Mouse (Mus musculus) lung, postnatal 10 days (tissue): Measurements from ENCODE around the gene Kdm1a.

ENCODE experiments used
- DNase-seq: peaks from one replicate; pipeline ENCODE4 v3.0.0; 2021

Gene Kdm1a

DNA sequence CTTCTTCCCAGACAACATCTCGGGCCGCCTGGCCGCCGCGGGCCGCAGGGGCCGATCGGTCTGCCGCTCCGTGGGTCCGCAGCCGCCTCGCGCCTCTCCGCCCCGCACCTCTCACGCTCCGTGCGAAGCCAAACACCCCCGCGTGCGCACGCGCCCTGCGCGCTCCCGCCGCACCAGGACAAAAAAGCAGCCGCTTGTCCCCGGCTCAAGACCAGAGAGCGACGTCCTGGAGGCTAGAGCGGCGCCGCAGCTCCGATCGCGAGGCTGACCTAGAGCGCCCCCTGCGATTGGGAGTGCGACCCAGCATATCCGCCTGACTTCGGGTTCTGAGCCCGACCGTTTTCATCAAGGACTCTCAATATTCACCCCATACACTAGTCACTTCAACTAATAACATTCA is at the start of gene Kdm1a:
TSS of gene Kdm1a (minus strand) at position 156 of the 400 bp plus-strand sequence.
- DNase-seq = peak; percentile 96

DNA sequence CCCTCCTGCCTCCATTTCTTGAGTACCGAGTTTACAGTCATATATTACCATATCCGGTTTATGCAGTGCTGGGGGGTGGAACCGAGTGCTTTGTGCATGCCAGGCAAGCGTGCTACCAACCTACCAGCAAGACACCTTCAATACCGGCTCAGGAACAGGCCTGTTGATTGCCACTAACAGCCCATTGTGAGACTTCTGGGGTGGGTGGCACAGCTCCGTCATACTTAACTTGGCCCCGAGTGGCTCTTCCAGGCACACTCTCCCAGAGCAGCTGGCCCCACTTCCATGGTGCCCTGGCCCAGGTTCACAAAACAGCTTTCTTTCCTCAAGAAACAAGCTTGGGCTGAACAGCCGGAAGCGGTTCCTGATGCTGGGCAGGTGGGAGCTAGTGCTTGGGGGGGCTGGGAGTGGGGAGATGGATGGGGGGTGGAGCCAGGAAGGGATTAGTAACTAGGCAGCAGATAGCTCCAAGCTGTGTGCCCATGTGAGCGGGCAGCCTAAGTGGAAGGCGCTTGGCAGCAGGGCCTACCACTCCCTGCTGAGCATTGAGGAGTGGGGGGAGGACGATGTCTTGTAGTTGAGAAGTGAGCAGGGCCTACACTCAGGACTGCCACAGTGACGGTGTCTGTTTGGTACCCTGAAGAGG is 49.5 kb upstream of the Kdm1a start:
- DNase-seq = no peak

DNA sequence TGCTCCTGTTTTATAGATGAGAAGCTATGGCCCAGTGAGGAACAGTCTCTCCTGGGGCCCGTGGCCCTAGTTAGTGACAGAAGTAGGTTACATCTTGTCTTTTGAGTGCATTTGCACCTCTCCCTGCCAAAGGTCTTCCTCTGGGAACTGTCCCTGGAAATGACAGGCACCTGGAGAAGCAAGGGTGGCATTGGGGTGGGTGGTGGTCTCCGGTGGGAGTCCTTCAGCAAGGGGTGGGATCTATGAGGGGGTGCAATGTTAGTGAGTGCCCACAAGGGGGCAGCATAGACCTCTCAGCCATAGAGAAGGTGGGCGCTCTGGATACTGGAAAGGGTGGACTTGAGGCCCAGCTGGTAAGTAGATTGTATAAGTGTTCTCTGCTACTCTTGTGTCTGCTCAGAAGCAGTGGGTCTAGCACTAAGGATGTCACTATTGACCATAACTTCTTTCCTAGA is 48.9 kb upstream of the Kdm1a start:
- peak; percentile 28 for DNase-seq

DNA sequence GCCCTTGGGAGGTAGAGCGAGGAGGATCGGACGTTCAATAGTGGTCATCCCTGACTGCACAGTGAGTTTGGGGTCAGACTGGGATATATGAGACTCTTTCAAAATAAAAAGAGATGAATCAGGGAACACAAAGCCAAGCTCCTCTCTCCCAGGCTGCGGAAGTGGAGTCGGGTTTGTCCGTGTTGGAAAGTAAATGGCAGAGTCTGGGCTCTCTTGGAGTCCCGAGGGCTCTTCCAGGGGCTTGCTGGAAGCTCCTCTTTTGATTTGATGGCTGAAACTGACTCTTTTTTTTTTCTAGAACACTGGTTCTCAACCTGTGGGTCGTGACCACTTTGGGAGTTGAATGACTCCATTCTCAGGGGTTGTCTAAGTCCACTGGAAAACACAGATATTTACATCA is 47.7 kb upstream of the Kdm1a start:
- DNase-seq = no peak

DNA sequence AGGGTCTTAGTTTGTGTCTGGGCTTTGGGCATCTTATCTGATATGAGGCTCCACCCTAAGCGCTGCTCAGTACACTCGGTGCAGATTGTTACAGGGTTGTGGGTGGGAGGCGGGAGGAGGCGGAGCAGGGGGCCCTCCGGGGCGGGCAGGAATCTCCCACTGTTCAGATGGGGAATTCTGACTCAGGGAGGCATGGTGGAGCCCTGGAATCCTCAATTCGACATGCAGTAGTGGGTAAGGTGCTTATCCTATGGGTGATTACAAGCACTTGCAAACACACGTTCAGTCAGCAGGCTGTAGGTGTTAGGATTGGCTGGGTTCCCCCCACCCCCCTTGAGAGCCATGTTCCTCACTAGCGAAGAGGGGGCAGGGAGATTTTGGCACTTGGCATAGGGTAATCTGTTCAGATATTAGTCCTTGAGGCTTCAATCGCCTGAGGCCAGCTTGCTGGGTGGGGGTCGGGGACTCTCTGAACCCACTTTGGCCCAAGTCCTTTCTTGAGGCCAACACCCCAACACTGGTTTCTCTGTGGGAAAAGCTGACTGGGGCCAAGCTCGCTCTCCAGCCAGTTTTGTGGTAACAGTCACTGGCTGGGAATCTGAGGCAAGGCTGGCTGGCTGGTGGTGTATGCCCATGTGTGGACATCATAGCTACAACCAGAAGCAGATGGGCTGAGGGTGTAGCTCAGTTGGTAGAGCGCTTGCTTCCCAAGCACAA is 47.1 kb upstream of the Kdm1a start:
- peak; percentile 24 for DNase-seq

DNA sequence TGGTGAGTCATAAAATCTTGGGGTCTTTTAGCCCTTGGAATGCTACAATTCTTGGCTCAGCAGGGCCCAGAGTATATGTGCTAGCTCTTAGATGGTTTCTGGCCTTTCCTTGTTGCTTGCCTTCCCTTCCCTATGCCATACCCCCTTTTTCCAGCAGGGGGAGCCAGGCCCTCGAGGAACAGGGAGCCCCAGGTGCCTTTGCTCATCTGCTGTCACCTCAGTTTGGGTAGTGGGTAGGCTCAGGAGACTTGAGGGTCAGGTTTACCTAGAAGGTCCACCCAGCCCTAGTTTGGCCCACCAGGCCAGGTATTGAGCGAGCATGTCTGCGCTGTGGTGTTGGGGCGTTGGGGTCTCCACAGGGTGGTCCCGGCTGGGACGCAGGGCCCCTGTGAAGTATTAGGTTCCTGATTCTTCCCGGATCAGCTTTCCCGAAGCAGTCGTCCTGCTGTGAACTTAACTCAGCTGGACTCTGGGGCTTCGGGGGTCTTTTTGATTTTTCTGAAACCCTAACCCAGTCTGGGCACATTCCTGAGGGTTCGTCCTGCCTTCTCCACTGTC is 46.5 kb upstream of the Kdm1a start:
- DNase-seq = peak; percentile 84

DNA sequence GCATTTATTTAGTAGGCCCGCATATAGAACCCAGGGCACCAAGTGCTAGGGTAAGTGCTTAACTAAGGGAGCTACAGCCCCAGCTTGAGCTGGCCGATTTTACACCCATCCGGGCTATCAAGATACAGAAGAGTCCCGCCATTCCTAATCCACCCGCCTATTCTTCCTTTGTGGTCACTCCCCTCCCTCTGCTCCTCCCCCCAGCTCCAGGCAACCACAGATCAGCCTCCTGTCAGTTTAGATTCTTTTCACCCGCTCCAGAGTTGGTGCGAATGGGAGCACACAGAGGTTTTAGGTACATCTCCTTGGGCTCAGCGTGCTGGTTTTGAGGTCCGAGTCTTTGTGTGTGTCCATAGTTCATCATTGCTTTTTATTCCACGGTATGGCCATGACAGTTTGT is 36.4 kb upstream of the Kdm1a start:
- DNase-seq = peak; percentile 25

DNA sequence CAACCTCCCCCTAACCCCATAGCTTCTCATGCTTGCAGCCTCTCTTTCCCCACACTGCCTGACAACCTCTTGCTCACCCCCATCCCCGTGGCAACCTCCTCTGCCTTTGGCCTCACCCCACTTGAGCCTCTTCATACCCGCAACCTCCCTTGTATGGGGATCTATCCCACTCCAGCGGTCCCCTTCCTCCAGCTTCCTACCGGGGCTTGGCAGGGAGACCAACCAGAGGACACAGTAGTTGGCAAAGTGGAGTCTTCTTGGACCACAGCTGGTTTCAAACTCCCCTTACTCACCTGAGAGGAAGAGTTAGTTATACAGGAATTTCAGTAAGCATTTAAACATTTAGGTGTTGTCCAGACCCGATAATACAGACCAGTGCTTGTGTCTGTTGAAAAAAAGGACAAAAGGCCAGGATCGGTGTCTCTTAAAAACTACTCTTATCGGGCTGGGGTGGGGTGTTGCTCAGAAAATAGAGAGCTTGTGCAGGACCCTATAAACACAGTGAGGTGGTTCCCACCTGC is 35.8 kb upstream of the Kdm1a start:
- DNase-seq = no peak

DNA sequence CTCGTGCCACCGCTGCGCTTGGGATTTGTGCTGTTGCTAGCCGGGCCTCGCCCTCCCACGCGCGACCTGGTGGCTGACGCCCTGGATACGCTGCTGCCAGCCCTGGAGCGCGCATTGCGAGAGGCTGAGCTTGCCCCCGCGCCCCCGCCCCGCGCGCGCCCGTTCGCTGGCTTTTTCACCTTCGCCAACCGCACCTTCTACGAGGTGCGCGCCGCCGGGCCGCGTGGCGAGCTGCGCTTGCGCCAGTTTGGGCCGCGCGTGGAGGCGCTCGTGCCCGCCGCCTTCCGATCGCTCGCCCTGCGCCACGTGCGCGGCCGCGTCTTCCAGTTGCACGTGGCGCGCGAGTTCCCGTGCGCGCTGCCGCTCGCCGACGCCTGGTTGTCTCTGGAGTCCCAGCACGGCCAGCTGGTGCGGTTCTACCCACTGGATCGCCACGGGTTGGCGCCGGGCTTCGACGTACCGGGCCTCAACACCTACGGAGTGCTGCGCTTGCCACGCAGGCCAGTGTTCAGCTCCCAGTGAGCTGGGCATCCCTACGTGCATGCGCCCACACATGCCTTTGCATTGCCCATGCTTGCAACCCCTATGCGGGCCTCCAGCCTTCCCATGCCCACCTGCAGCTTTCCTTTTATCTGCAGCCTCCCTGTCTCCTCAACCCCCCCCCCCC is 35.2 kb upstream of the Kdm1a start:
- DNase-seq = peak; percentile 30

DNA sequence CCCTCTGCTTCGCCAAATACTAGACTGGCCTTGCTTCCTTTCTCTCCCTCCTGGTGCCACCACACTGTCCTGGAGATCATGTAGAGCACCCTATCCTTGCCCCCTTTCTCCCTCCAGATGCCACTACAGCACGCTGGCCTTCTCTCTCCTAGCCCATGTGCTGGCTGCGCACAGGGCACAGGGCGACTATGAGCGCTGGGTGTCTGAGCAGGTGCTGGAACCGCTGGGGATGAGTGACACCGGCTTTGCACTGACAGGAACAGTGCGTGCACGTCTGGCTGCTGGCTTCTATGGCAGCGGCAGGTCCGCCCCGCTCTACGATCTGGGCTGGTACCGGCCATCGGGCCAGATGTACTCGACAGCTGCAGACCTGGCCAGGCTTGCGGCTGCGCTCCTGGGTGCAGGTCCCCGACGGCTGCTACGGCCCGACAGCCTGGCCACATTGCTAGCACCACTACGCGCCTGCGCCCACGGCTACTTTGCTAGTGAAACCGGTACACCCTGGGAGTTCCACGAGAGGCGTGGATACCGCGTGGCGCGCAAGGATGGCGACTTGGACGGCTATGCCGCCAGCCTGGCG is 34.5 kb upstream of the Kdm1a start:
- DNase-seq = no peak

DNA sequence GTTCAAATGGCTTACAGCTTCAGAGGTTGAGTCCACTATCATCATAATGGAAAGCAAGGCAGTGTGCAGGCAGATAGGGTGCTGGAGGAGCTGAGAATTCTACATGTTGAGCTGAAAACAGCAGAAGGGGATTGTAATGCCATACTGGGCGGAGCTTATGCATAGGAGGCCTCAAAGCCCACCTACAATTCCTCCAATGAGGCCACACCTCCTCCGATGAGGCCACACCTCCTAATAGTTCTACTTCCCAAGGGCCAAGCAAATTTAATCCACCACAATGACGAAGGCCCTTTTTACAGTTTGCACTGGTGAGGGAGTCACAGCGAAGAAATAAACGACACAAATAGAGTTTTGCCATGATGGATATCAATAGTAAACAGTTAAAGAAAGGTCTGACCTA is 34.0 kb upstream of the Kdm1a start:
- DNase-seq = no peak

DNA sequence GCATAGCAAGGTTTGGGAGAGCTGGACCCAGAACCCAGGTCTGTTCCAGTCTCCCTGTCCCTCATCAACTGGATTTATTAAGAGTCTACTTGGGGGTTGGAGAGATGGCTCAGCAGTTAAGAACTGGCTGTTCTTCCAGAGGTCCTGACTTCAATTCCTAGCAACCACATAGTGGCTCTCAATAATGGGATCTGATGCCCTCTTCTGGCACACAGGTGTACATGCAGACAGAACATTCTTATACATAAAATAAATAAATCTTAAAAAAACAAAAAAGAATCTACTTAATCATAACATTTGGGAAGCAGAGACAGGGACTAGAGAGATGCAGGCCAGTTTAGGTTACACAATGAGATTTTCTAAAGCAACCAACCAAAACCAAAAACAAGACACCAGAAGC is 33.5 kb upstream of the Kdm1a start:
- no peak for DNase-seq

DNA sequence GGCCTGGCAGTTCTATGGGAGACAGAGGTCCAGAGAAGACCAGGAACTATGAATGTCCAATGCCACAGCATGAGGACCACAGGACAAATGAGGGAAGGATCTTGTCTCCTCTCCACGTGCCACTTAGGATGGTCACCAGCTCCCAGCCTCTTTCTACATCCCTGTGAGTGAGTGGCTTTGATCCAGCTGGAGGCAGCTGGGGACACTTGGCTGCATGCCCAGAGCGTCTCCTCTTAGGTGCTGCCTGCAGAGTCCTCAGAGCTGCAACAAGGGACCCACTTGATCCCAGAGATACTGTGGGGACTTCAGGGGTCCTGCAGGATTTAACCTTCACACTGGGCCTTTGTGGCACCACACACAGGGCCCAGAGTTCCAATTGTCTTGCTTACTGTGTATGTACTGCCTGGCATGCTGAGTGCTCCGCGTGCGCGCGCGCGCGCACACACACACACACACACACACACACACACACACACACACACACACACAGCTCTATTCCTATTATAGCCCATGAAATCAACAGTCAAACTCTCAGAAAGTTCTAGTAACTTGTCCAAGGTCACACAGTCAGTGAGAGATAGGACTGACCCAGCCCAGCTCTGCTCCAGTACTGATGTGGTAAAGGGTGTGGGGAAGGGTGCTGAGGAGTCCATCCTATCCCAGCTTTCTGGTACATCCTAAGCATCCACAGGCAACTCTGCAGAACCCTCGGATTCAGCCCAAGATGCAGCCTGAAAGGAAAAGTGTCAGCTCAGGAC is 28.9 kb upstream of the Kdm1a start:
- DNase-seq = peak; percentile 59

DNA sequence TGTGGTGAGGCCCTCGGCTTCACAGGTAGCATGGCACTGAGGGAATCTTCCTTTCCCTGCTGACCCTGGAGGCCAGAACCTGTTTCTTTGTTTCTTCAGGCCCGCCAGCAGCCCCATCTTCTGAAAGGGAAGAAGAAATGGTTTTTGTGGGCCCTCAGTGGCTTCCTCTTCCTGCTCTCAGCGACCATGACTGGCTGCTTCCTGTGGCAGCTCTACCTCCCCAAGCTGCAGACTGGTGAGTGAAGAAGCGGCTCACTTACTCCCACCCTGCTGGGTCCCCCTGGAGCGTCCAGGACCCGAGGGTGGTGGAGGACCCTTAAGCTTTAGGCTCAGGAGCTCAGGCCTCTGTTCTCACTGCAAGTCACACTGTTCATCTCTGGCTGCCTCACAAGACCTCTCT is 24.1 kb upstream of the Kdm1a start:
- no peak for DNase-seq

DNA sequence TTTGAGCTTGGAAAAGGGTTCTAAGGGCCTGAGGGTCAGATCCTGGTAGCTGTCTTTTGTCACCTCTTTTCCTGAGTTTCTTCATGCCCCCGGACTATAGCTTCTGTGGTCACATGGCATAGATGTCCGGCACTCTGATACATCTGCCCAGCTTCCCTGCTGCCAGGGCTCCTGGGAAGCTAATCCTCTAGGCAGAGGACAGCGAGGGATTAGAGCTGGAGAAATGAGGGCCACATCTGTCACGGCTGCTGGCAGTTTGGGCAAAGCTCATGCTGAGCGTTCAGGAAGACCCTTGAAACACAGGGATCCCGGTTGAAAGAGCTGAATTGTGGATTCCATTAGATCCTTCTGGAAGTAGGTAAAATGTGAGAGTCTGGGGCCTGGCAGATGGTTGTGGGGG is 19.9 kb upstream of the Kdm1a start, which contains the start of gene Lactbl1:
TSS of gene Lactbl1 (plus strand) at position 234 of the 400 bp plus-strand sequence.
- DNase-seq = no peak

DNA sequence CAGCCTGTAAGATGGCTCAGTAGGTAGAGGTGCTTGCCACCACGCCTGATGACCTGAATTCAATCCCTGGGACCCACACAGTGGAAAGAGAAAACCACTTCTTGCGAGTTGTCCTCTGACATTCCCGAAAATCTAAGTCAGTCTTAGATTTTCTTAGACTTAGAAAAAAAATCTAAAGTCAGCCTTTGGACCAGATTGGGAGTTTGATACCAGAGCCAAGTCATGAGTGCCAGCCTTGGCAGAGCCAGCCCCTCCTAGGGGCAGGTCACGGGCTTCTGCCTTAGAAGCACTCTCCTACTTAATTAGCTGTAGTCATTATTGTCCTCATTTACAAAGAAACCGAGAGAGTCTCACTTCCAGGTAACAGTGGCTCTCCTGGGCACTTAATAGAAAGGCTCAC is 19.4 kb upstream of the Kdm1a start:
- no peak for DNase-seq

DNA sequence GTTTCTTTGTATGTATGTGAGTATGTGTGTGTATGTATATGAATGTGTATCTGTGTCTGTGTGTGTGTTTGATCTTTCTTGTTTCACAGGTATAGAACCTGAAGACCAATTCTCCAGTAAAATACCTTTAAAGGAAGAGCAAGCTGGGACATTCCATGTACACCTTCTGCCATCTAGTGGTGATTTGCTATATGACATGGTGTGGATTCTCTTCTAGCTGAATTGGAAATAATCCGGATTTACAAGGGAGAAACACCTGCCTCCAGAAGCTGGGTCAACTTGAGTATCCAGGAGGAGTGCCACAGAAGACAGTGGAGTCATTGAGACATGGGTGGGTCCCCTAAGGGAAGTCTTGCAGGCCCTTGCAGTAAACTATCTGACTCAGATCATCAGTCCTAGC is 18.8 kb upstream of the Kdm1a start:
- DNase-seq = peak; percentile 63

DNA sequence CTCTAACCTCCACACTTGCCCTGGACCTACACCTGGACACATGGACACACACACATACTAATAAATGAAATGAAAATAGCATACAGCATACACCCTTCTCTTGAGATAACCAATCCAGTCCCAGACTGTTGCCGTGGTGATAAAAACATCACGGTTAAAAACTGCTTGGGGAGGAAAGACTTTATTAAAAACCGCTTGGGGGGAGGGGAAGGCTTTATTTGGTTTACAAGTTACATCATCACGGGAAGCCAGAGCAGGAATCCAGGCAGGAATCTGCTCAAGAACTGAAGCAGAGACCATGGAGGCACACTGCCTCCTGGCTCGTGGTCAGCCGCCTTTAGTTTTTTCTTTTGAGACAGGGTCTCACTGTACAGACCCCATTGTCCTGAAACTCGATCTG is 11.1 kb upstream of the Kdm1a start:
- DNase-seq = no peak

DNA sequence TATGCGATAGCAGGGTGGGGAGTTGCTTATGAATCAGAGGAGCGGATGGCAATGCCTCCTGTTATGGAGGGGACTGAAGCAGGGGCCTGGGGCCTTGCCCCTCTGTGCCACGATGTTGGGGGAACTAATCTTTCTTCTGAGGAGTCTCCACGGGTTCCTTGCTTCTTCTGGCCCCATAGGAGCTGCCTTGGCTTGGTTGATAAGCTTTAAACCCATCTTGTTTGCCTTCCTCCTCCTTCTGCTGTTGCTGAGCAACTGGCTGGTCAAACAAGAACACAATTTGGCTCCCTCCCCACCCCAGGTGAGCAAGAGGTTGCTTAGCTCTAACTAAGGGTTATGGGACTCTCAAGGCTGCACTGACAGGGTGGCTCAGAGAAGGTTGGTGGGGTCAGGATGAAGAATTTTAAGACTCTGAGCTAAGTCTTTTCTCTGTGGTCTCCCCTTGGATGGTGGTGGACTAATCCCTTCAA is 7.9 kb upstream of the Kdm1a start, which contains the start of gene Tex46:
TSS of gene Tex46 (plus strand) at position 51 of the 470 bp plus-strand sequence.
- DNase-seq = peak; percentile 23

DNA sequence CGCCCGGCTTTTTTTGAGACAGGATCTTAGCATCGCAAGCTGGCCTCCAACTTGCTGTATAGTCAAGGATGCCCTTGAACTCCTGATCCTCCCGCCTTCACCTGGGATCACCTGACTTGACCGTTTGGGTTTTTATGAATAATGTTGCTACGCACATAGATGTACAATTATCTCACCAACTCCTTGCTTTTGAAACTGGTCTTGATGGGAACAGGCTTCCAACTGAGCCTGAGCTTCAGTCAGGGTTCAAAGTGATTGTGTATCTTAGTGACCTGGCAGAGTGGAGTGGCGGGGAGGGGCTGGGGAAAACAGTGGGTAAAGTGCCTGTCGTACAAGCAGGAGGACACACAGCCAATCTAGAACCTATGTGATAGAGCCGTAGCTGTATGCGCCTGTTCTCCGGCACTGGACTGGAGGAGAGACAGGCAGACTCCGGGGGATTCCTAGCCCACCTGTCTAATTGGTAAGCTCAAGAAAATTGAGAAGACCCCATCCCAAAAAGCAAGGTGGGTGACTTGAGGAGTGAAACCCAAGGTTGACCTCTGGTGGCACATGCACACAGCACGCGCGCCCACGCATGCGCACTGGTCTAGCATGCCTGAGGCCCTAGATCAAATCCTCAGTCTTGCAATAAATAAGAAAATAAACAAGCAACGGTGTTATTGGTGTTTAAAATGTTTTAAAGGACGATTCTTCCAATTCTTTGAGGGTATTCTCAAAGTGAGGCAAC is 3.4 kb upstream of the Kdm1a start:
- DNase-seq = no peak

DNA sequence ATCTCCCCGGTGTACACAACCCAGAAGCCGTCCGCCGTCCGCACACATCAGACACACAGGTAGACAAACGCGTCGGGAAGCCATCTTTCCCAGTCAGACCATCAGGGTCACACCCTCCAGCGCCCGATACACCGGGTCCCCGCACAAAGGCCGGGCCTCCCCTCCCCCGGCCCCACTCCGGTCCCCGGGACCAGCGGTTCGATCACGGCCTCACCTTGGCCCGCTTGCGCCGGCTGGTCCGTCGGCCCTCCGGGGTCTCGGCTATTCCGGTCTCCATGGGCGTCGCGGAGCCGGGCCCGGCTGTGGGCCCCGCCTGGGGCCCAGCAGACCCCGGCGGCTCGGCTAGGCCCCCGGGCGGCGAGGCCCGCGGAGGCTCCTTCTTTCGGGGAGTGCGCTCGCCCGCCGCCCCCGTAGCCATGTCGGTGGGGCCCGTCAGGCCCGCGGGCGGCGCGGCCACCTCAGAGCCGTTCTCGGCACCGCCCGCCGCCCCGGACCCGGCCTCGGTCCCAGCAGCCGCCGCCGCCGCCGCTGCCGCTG is 437 bp downstream of the Kdm1a start:
- DNase-seq = peak; percentile 44
